Mouse (Mus musculus): ENCODE results near the gene Emsy. TPM values are rescaled to one million over a fixed set of nuclear protein-coding genes. Genes with fewer than 3 reads are reported as not detected.

Gene Emsy
- polyA plus RNA-seq, 1 experiment from 2014 or later: 41.9 TPM

Other genes starting within 250 kb of the Emsy start
- gene Gucy2d, start 216.4 kb downstream of the Emsy start, polyA plus RNA-seq (2016; fragmentation: Nextera tagmentation; extraction: Ambion mirVana): 0.22 TPM in 1 of 2 replicates, not detected in the other
- gene Lrrc32, start 167.5 kb downstream of the Emsy start, polyA plus RNA-seq (2016; fragmentation: Nextera tagmentation; extraction: Ambion mirVana): 4.9 and 6.3 TPM in 2 replicates
- 73.1 and 78.2 TPM in 2 replicates for gene Thap12, start 46.3 kb upstream of the Emsy start, polyA plus RNA-seq (2016; fragmentation: Nextera tagmentation; extraction: Ambion mirVana)
- gene Wnt11, start 178.3 kb upstream of the Emsy start, polyA plus RNA-seq (2016; fragmentation: Nextera tagmentation; extraction: Ambion mirVana): 14.7 and 16.5 TPM in 2 replicates